Mouse (Mus musculus): ENCODE data around the gene Csnk2a1. TPM values are rescaled to one million over a fixed set of nuclear protein-coding genes. Genes with fewer than 3 reads are reported as not detected.

Csnk2a1 gene
- polyA plus RNA-seq, 1 experiment from 2014 or later = 82.7 TPM

GRCm38 (mm10) chr2:152305480-152305879 is 78.8 kb downstream of the Csnk2a1 start:
- Histone ChIP-seq H3K27me3 (ENCODE audit: low read depth, poor library complexity, severe bottlenecking) (no peaks in the 10 kb centered on the region), H3K4me3 (no peak overlapping the region), H3K4me1 (no peaks in the 10 kb centered on the region), H3K36me3 (peaks cover 85% of the 10 kb centered on the region), H3K9me3 (replicated peaks) (no peaks in the 10 kb centered on the region), H3K27ac (replicated peaks) (no peak overlapping the region)
- 95% methylated on average over 6 of the region's 6 CpGs for WGBS
- no peak for DNase-seq (ENCODE audit: low spot score)

GRCm38 (mm10) chr2:152307186-152307585 is 80.5 kb downstream of the Csnk2a1 start:
- WGBS = 92% methylated on average over 3 of the region's 3 CpGs
- H3K36me3 ChIP-seq = peaks cover 98% of the 10 kb centered on the region
- no peaks in the 10 kb centered on the region for H3K27me3 ChIP-seq (ENCODE audit: low read depth, poor library complexity, severe bottlenecking)
- H3K4me1 ChIP-seq = no peaks in the 10 kb centered on the region
- no peak overlapping the region for H3K27ac ChIP-seq (replicated peaks)
- H3K9me3 ChIP-seq (replicated peaks) = no peaks in the 10 kb centered on the region
- H3K4me3 ChIP-seq = no peak overlapping the region
- DNase-seq (ENCODE audit: low spot score) = no peak

- Histone ChIP-seq H3K27me3 (ENCODE audit: low read depth, poor library complexity, severe bottlenecking) (no peaks in the 10 kb centered on the region), H3K36me3 (peaks cover 99% of the 10 kb centered on the region), H3K4me1 (no peaks in the 10 kb centered on the region)
Observed at GRCm38 (mm10) chr2:152312996-152313395, 86.4 kb downstream of the Csnk2a1 start.

GRCm38 (mm10) chr2:152313926-152314325 is 87.3 kb downstream of the Csnk2a1 start:
- no peaks in the 10 kb centered on the region for H3K27me3 ChIP-seq (ENCODE audit: low read depth, poor library complexity, severe bottlenecking)
- no peak for DNase-seq (ENCODE audit: low spot score)
- no peaks in the 10 kb centered on the region for H3K9me3 ChIP-seq (replicated peaks)
- H3K4me3 ChIP-seq = no peak overlapping the region
- H3K4me1 ChIP-seq = no peaks in the 10 kb centered on the region
- H3K36me3 ChIP-seq = peaks cover 99% of the 10 kb centered on the region
- 92% methylated on average over 6 of the region's 6 CpGs for WGBS
- no peak overlapping the region for H3K27ac ChIP-seq (replicated peaks)

More at GRCm38 (mm10) chr2:152312996-152313395, 86.4 kb downstream of the Csnk2a1 start:
- 94% methylated on average over 7 of the region's 7 CpGs for WGBS
- DNase-seq (ENCODE audit: low spot score) = no peak
- H3K4me3 ChIP-seq = no peak overlapping the region
- H3K27ac ChIP-seq (replicated peaks) = no peak overlapping the region
- H3K9me3 ChIP-seq (replicated peaks) = no peaks in the 10 kb centered on the region

- 90% methylated on average over 6 of the region's 6 CpGs for WGBS
Observed at GRCm38 (mm10) chr2:152317054-152317453, 90.4 kb downstream of the Csnk2a1 start.

GRCm38 (mm10) chr2:152321558-152321957 is 94.9 kb downstream of the Csnk2a1 start:
- no peaks in the 10 kb centered on the region for H3K9me3 ChIP-seq (replicated peaks)
- no peak overlapping the region for H3K27ac ChIP-seq (replicated peaks)
- no peak for DNase-seq (ENCODE audit: low spot score)
- 85% methylated on average over 5 of the region's 5 CpGs for WGBS
- H3K4me3 ChIP-seq = no peak overlapping the region
- no peaks in the 10 kb centered on the region for H3K27me3 ChIP-seq (ENCODE audit: low read depth, poor library complexity, severe bottlenecking)
- H3K36me3 ChIP-seq = peaks cover 99% of the 10 kb centered on the region
- H3K4me1 ChIP-seq = no peaks in the 10 kb centered on the region

More at GRCm38 (mm10) chr2:152317054-152317453, 90.4 kb downstream of the Csnk2a1 start:
- no peak overlapping the region for H3K27ac ChIP-seq (replicated peaks)
- no peak for DNase-seq (ENCODE audit: low spot score)
- no peaks in the 10 kb centered on the region for H3K27me3 ChIP-seq (ENCODE audit: low read depth, poor library complexity, severe bottlenecking)
- no peaks in the 10 kb centered on the region for H3K4me1 ChIP-seq
- H3K36me3 ChIP-seq = peaks cover 99% of the 10 kb centered on the region
- H3K4me3 ChIP-seq = no peak overlapping the region
- H3K9me3 ChIP-seq (replicated peaks) = no peaks in the 10 kb centered on the region

GRCm38 (mm10) chr2:152322198-152322597 is 95.6 kb downstream of the Csnk2a1 start:
- 95% methylated on average over 6 of the region's 6 CpGs for WGBS
- H3K27ac ChIP-seq (replicated peaks) = no peak overlapping the region

GRCm38 (mm10) chr2:152323971-152324370 is 97.3 kb downstream of the Csnk2a1 start:
- Histone ChIP-seq H3K4me3 (no peak overlapping the region), H3K36me3 (peaks cover 100% of the 10 kb centered on the region), H3K4me1 (no peaks in the 10 kb centered on the region), H3K9me3 (replicated peaks) (no peaks in the 10 kb centered on the region), H3K27ac (replicated peaks) (no peak overlapping the region), H3K27me3 (ENCODE audit: low read depth, poor library complexity, severe bottlenecking) (no peaks in the 10 kb centered on the region)
- DNase-seq (ENCODE audit: low spot score) = no peak
- WGBS = 94% methylated on average over 14 of the region's 14 CpGs

More at GRCm38 (mm10) chr2:152322198-152322597, 95.6 kb downstream of the Csnk2a1 start:
- Histone ChIP-seq H3K27me3 (ENCODE audit: low read depth, poor library complexity, severe bottlenecking) (no peaks in the 10 kb centered on the region), H3K9me3 (replicated peaks) (no peaks in the 10 kb centered on the region), H3K4me1 (no peaks in the 10 kb centered on the region), H3K4me3 (no peak overlapping the region), H3K36me3 (peaks cover 99% of the 10 kb centered on the region)
- no peak for DNase-seq (ENCODE audit: low spot score)

GRCm38 (mm10) chr2:152324842-152325241 is 98.2 kb downstream of the Csnk2a1 start:
- Histone ChIP-seq H3K4me3 (no peak overlapping the region), H3K4me1 (no peaks in the 10 kb centered on the region), H3K27me3 (ENCODE audit: low read depth, poor library complexity, severe bottlenecking) (no peaks in the 10 kb centered on the region), H3K27ac (replicated peaks) (no peak overlapping the region), H3K36me3 (peaks cover 100% of the 10 kb centered on the region), H3K9me3 (replicated peaks) (no peaks in the 10 kb centered on the region)
- WGBS = 92% methylated on average over 3 of the region's 3 CpGs
- DNase-seq (ENCODE audit: low spot score) = no peak

GRCm38 (mm10) chr2:152326157-152326556 is 99.5 kb downstream of the Csnk2a1 start:
- no peak for DNase-seq (ENCODE audit: low spot score)
- Histone ChIP-seq H3K36me3 (peaks cover 98% of the 10 kb centered on the region), H3K4me3 (no peak overlapping the region), H3K27me3 (ENCODE audit: low read depth, poor library complexity, severe bottlenecking) (no peaks in the 10 kb centered on the region), H3K4me1 (peaks cover 11% of the 10 kb centered on the region), H3K27ac (replicated peaks) (no peak overlapping the region), H3K9me3 (replicated peaks) (no peaks in the 10 kb centered on the region)
- WGBS = 93% methylated on average over 13 of the region's 13 CpGs

GRCm38 (mm10) chr2:152326654-152327053 is 100.0 kb downstream of the Csnk2a1 start:
- WGBS = 89% methylated on average over 8 of the region's 8 CpGs

GRCm38 (mm10) chr2:152327980-152328379 is 101.3 kb downstream of the Csnk2a1 start:
- 88% methylated on average over 5 of the region's 5 CpGs for WGBS

More at GRCm38 (mm10) chr2:152326654-152327053, 100.0 kb downstream of the Csnk2a1 start:
- Histone ChIP-seq H3K27ac (replicated peaks) (no peak overlapping the region), H3K36me3 (peaks cover 93% of the 10 kb centered on the region), H3K4me1 (peaks cover 16% of the 10 kb centered on the region), H3K9me3 (replicated peaks) (no peaks in the 10 kb centered on the region), H3K4me3 (no peak overlapping the region), H3K27me3 (ENCODE audit: low read depth, poor library complexity, severe bottlenecking) (no peaks in the 10 kb centered on the region)
- no peak for DNase-seq (ENCODE audit: low spot score)

GRCm38 (mm10) chr2:152330858-152331423 is 104.3 kb downstream of the Csnk2a1 start:
- WGBS = 77% methylated on average over 7 of the region's 7 CpGs
- H3K4me1 ChIP-seq = peaks cover 34% of the 10 kb centered on the region
- peaks cover 50% of the 10 kb centered on the region for H3K36me3 ChIP-seq
- 0 out of 2 replicates have a peak, but pooled peaks cover 5% of the 10 kb centered on the region for H3K27me3 ChIP-seq (ENCODE audit: low read depth, poor library complexity, severe bottlenecking)
- no peaks in the 10 kb centered on the region for H3K9me3 ChIP-seq (replicated peaks)
- H3K4me3 ChIP-seq = peak overlapping the region; percentile 87
- DNase-seq (ENCODE audit: low spot score) = no peak
- H3K27ac ChIP-seq (replicated peaks) = no peak overlapping the region; the same call in 1 of the 2 replicates

More at GRCm38 (mm10) chr2:152327980-152328379, 101.3 kb downstream of the Csnk2a1 start:
- Histone ChIP-seq H3K4me1 (peaks cover 21% of the 10 kb centered on the region), H3K27me3 (ENCODE audit: low read depth, poor library complexity, severe bottlenecking) (no peaks in the 10 kb centered on the region), H3K27ac (replicated peaks) (no peak overlapping the region), H3K9me3 (replicated peaks) (no peaks in the 10 kb centered on the region), H3K4me3 (no peak overlapping the region), H3K36me3 (peaks cover 79% of the 10 kb centered on the region)
- DNase-seq (ENCODE audit: low spot score) = no peak
